Mouse (Mus musculus): ENCODE measurements around the gene Osbp. TPM values are rescaled to one million over a fixed set of nuclear protein-coding genes. Genes with fewer than 3 reads are reported as not detected.

Osbp gene
- polyA plus RNA-seq, 1 experiment from 2014 or later = 5.8 TPM

DNA sequence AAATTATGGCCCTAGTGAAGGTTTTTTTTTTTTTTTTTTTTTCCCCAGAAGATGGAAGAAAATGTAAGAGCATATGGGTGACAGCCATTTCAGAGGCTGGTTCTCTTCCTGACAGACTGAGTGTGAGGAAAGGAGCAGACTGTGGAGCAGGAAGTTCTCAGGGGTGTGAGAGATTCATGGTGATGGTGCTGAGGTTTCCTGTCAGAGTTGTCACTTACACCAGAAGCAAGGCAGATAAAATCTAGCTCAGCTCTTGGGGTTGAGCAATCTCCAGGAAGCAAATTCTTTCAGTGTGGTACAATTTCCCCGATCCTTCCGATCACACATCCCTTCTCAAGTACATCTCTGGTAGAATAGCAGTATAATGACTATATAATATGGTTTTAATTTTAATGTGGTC lies 60.9 kb downstream of the Osbp start:
- DNase-seq (ENCODE audit: low spot score) = no peak
- Histone ChIP-seq H3K36me3 (no peaks in the 10 kb centered on the region), H3K4me3 (no peak overlapping the region), H3K27me3 (ENCODE audit: insufficient read depth, poor library complexity, severe bottlenecking) (no peaks in the 10 kb centered on the region), H3K4me1 (no peaks in the 10 kb centered on the region), H3K27ac (no peak overlapping the region), H3K9me3 (no peaks in the 10 kb centered on the region)
- WGBS = 48% methylated on average over 2 of the region's 2 CpGs

- H3K4me3 ChIP-seq = no peak overlapping the region
- no peak overlapping the region for H3K27ac ChIP-seq
- H3K9me3 ChIP-seq = no peaks in the 10 kb centered on the region
- no peaks in the 10 kb centered on the region for H3K4me1 ChIP-seq
- H3K27me3 ChIP-seq (ENCODE audit: insufficient read depth, poor library complexity, severe bottlenecking) = no peaks in the 10 kb centered on the region
- no peaks in the 10 kb centered on the region for H3K36me3 ChIP-seq
- DNase-seq (ENCODE audit: low spot score) = no peak
Observed at GRCm38 (mm10) chr19:12037727-12038126, 72.0 kb downstream of the Osbp start.

- no peak for DNase-seq (ENCODE audit: low spot score)
- Histone ChIP-seq H3K27me3 (ENCODE audit: insufficient read depth, poor library complexity, severe bottlenecking) (no peaks in the 10 kb centered on the region), H3K36me3 (no peaks in the 10 kb centered on the region), H3K9me3 (no peaks in the 10 kb centered on the region), H3K4me1 (no peaks in the 10 kb centered on the region), H3K4me3 (no peak within 1 kb of the TSS), H3K27ac (no peak within 1 kb of the TSS)
- WGBS = 59% methylated on average over 2 of the region's 2 CpGs
Observed at GRCm38 (mm10) chr19:12041217-12041616, 75.5 kb downstream of the Osbp start, which contains the start of gene Olfr1423. TSS of gene Olfr1423 (minus strand) at chr19:12041317.

GRCm38 (mm10) chr19:12043163-12043562 lies 77.4 kb downstream of the Osbp start:
- H3K9me3 ChIP-seq = no peaks in the 10 kb centered on the region
- no peaks in the 10 kb centered on the region for H3K4me1 ChIP-seq
- no peak overlapping the region for H3K4me3 ChIP-seq
- DNase-seq (ENCODE audit: low spot score) = no peak
- no peak overlapping the region for H3K27ac ChIP-seq
- no peaks in the 10 kb centered on the region for H3K27me3 ChIP-seq (ENCODE audit: insufficient read depth, poor library complexity, severe bottlenecking)
- no peaks in the 10 kb centered on the region for H3K36me3 ChIP-seq
- 79% methylated on average over 5 of the region's 5 CpGs for WGBS

Small RNA genes within 50 kb of the gene (microRNA-seq; reads per million reads assigned to microRNA genes)
- gene Mir6994 = 9.8 reads per million, percentile 24 among the genes with 10 or more reads in this experiment

Other genes starting within 250 kb of the Osbp start
- gene Gif, start 218.4 kb upstream of the Osbp start, polyA plus RNA-seq (2016; fragmentation: Nextera tagmentation; extraction: Ambion mirVana) = not detected in 2 replicates
- 73.0 and 74.7 TPM in 2 replicates for gene Mrpl16, start 195.6 kb upstream of the Osbp start, polyA plus RNA-seq (2016; fragmentation: Nextera tagmentation; extraction: Ambion mirVana)
- 7.5 and 11.6 TPM in 2 replicates for gene Stx3, start 146.5 kb upstream of the Osbp start, polyA plus RNA-seq (2016; fragmentation: Nextera tagmentation; extraction: Ambion mirVana)
- gene Olfr1417, start 126.7 kb upstream of the Osbp start, polyA plus RNA-seq (2016; fragmentation: Nextera tagmentation; extraction: Ambion mirVana) = not detected in 2 replicates
- gene Olfr1418, start 104.9 kb upstream of the Osbp start, polyA plus RNA-seq (2016; fragmentation: Nextera tagmentation; extraction: Ambion mirVana) = not detected in 2 replicates
- gene Olfr1419, start 90.8 kb upstream of the Osbp start, polyA plus RNA-seq (2016; fragmentation: Nextera tagmentation; extraction: Ambion mirVana) = not detected in 2 replicates
- gene Olfr1420, start 79.4 kb upstream of the Osbp start, polyA plus RNA-seq (2016; fragmentation: Nextera tagmentation; extraction: Ambion mirVana) = 0.06 and 0.11 TPM in 2 replicates
- gene Patl1, start 53.5 kb upstream of the Osbp start, polyA plus RNA-seq (2016; fragmentation: Nextera tagmentation; extraction: Ambion mirVana) = 19.8 and 20.6 TPM in 2 replicates
- 0.05 TPM in 1 of 2 replicates, not detected in the other for gene Olfr1423, start 75.4 kb downstream of the Osbp start, polyA plus RNA-seq (2016; fragmentation: Nextera tagmentation; extraction: Ambion mirVana)
- gene Olfr1424, start 96.7 kb downstream of the Osbp start, polyA plus RNA-seq (2016; fragmentation: Nextera tagmentation; extraction: Ambion mirVana) = not detected in 2 replicates
- gene Olfr1425, start 111.8 kb downstream of the Osbp start, polyA plus RNA-seq (2016; fragmentation: Nextera tagmentation; extraction: Ambion mirVana) = not detected in 2 replicates
- gene Olfr1426, start 126.1 kb downstream of the Osbp start, polyA plus RNA-seq (2016; fragmentation: Nextera tagmentation; extraction: Ambion mirVana) = not detected in 2 replicates
- not detected in 2 replicates for gene Olfr1427, start 137.4 kb downstream of the Osbp start, polyA plus RNA-seq (2016; fragmentation: Nextera tagmentation; extraction: Ambion mirVana)
- not detected in 2 replicates for gene Olfr1428, start 150.0 kb downstream of the Osbp start, polyA plus RNA-seq (2016; fragmentation: Nextera tagmentation; extraction: Ambion mirVana)
- not detected in 2 replicates for gene Olfr76, start 157.3 kb downstream of the Osbp start, polyA plus RNA-seq (2016; fragmentation: Nextera tagmentation; extraction: Ambion mirVana)
- gene Olfr1555-ps1, start 204.2 kb downstream of the Osbp start, polyA plus RNA-seq (2016; fragmentation: Nextera tagmentation; extraction: Ambion mirVana) = not detected in 2 replicates
- not detected in 2 replicates for gene Olfr1431, start 234.7 kb downstream of the Osbp start, polyA plus RNA-seq (2016; fragmentation: Nextera tagmentation; extraction: Ambion mirVana)

All from heart, embryonic 10.5 days (tissue).